Mouse (Mus musculus) E14TG2a.4 (cell line): ENCODE results near the gene Lamc1.

Experiments used
- CTCF ChIP-seq: conservative IDR thresholded peaks from 2 replicates; pipeline ENCODE4 v1.5.1; 2014; ENCODE audit warnings: low read length
- NANOG ChIP-seq: IDR thresholded peaks from 2 replicates; pipeline ENCODE4 v1.6.1; 2014; ENCODE audit warnings: borderline replicate concordance, low read length, mixed read lengths

- no peak for TF ChIP-seq CTCF
- TF ChIP-seq NANOG = no peak
These were observed 79.9 kb downstream of the Lamc1 start for GRCm38 (mm10) chr1:153252540-153253210.
